Mouse (Mus musculus) C2C12 (cell line): ENCODE measurements around the gene Izumo1r.

ENCODE experiments used
- CTCF ChIP-seq: IDR thresholded peaks from one replicate; pipeline ENCODE4 v1.5.1; 2011; ENCODE audit not compliant: control insufficient read depth, insufficient read depth, insufficient read length
- MAX ChIP-seq: IDR thresholded peaks from one replicate; pipeline ENCODE4 v1.6.1; 2011; ENCODE audit warnings: mild to moderate bottlenecking, control low read depth
- MYOD1 ChIP-seq: IDR thresholded peaks from one replicate; pipeline ENCODE4 v1.6.1; 2011; ENCODE audit warnings: low read depth; ENCODE audit not compliant: control insufficient read depth, insufficient read length
- MYOG ChIP-seq: IDR thresholded peaks from one replicate; pipeline ENCODE4 v1.6.1; 2011; ENCODE audit not compliant: control insufficient read depth, insufficient read length; ENCODE audit errors: extremely low read depth
- USF1 ChIP-seq: IDR thresholded peaks from one replicate; pipeline ENCODE4 v1.6.1; 2011; ENCODE audit warnings: low read depth, mild to moderate bottlenecking, control low read depth, moderate library complexity

DNA sequence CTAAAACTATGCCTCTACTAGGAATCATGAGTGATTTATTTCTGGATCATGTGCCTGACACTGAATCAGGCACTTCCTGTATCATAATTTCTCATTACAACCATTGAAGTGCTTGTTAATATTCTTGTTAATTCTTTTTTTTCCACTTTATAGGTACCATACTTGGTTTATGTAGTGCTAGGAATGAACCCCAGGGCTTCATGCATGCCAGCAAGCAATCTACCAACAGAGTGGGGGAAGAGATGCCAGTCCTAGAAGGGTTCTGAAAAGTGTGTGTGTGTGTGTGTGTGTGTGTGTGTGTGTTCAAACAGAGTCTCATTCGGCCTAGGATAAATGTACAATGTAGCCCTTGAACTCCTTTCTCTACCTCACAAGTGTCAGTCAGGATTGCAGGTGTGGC, 33.6 kb upstream of the Izumo1r start:
- TF ChIP-seq USF1, result no peak
- TF ChIP-seq CTCF, result no peak
- TF ChIP-seq MAX, result no peak
- TF ChIP-seq MYOG, result no peak
- TF ChIP-seq MYOD1, result no peak
